Mouse (Mus musculus): ENCODE results near the gene Uqcrh. TPM values are rescaled to one million over a fixed set of nuclear protein-coding genes. Genes with fewer than 3 reads are reported as not detected.

Gene Uqcrh
- polyA plus RNA-seq, 1 experiment: 769 TPM

DNA sequence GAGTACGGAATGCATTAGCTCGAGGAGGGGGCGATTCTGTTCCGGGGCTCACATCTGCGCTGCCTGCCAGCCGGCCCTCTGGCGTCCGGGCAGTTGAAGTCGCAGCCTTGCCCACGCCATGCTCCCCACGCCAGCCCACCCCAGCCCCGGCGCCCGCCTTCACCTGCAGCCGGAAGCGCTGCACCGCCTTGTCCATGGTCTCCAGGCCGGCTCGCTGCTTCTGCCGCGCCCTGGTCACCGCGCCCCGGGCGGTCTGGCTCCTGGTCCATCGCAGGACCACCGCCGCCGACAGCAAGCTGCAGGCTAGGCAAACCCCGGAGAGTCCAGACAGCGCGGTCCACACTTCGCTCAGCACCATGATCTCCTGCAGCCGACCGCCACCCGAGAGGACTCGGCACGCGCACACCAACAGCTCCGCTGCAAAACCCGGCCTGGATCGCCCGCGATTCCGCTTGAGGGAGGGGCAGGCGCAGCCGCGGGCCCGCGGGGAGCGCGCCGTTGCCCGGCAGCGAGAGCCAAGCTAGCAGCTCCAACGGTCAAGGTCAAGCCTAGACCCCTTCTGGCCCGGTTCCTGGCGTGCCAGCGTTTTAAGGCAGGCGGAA, 57.5 kb downstream of the Uqcrh start:
- TF ChIP-seq CEBPB (IDR thresholded peaks at IDR 0.05; ENCODE audit: low read depth) (no peak), MYOG (IDR thresholded peaks at IDR 0.05; ENCODE audit: control insufficient read depth, extremely low read depth, insufficient read length) (no peak), FOSL1 (IDR thresholded peaks at IDR 0.05; ENCODE audit: insufficient read depth, low read length, poor library complexity, severe bottlenecking) (no peak), MAX (IDR thresholded peaks at IDR 0.05) (peak; percentile 62), USF1 (IDR thresholded peaks at IDR 0.05; ENCODE audit: low read depth) (no peak), CTCF (IDR thresholded peaks at IDR 0.05; ENCODE audit: control insufficient read depth, insufficient read depth, insufficient read length) (no peak)
- H3K4me3 ChIP-seq (ENCODE audit: insufficient read depth, poor library complexity, severe bottlenecking): peak overlapping the region; percentile 6
- no peaks in the 10 kb centered on the region for H3K79me2 ChIP-seq (ENCODE audit: control insufficient read depth, insufficient read depth)
- no peaks in the 10 kb centered on the region for H3K79me3 ChIP-seq (ENCODE audit: low read depth)
- peaks cover 53% of the 10 kb centered on the region for H3K27me3 ChIP-seq (ENCODE audit: control insufficient read depth, insufficient read depth, insufficient read length)
- no peaks in the 10 kb centered on the region for H3K36me3 ChIP-seq (ENCODE audit: control insufficient read depth, insufficient read depth)
- peak overlapping the region; percentile 76 for H3ac ChIP-seq (ENCODE audit: control insufficient read depth, insufficient read length, low read depth)

Other genes starting within 250 kb of the Uqcrh start
- gene Mob3c, start 247.0 kb downstream of the Uqcrh start, polyA plus RNA-seq (2012; fragmentation: generic; extraction: Trizol): 3.5 TPM
- gene Mknk1, start 235.9 kb downstream of the Uqcrh start, polyA plus RNA-seq (2012; fragmentation: generic; extraction: Trizol): 15.3 TPM
- not detected for gene Kncn, start 190.7 kb downstream of the Uqcrh start, polyA plus RNA-seq (2012; fragmentation: generic; extraction: Trizol)
- gene 6430628N08Rik, start 184.4 kb downstream of the Uqcrh start, polyA plus RNA-seq (2012; fragmentation: generic; extraction: Trizol): not detected
- gene Dmbx1, start 135.1 kb downstream of the Uqcrh start, polyA plus RNA-seq (2012; fragmentation: generic; extraction: Trizol): 0.02 TPM
- gene Faah, start 57.1 kb downstream of the Uqcrh start, polyA plus RNA-seq (2012; fragmentation: generic; extraction: Trizol): 0.06 TPM
- 12.0 TPM for gene Nsun4, start 21.2 kb downstream of the Uqcrh start, polyA plus RNA-seq (2012; fragmentation: generic; extraction: Trizol)
- gene Lrrc41, start 198 bp upstream of the Uqcrh start, polyA plus RNA-seq (2012; fragmentation: generic; extraction: Trizol): 42.6 TPM
- 11.5 TPM for gene Rad54l, start 48.6 kb upstream of the Uqcrh start, polyA plus RNA-seq (2012; fragmentation: generic; extraction: Trizol)
- 60.4 TPM for gene Pomgnt1, start 48.8 kb upstream of the Uqcrh start, polyA plus RNA-seq (2012; fragmentation: generic; extraction: Trizol)
- 1.4 TPM for gene Lurap1, start 76.3 kb upstream of the Uqcrh start, polyA plus RNA-seq (2012; fragmentation: generic; extraction: Trizol)
- 0.02 TPM for gene Tspan1, start 92.5 kb upstream of the Uqcrh start, polyA plus RNA-seq (2012; fragmentation: generic; extraction: Trizol)
- gene 1700042G07Rik, start 98.3 kb upstream of the Uqcrh start, polyA plus RNA-seq (2012; fragmentation: generic; extraction: Trizol): not detected
- not detected for gene Gm49337, start 98.3 kb upstream of the Uqcrh start, polyA plus RNA-seq (2012; fragmentation: generic; extraction: Trizol)
- gene Pik3r3, start 146.5 kb upstream of the Uqcrh start, polyA plus RNA-seq (2012; fragmentation: generic; extraction: Trizol): 6.0 TPM

All from C2C12 (cell line).